Mouse (Mus musculus) cerebellum, adult 8-10 months (tissue): ENCODE measurements around the gene Magi3.

Experiments used
- DNase-seq: peaks from one replicate; pipeline ENCODE4 v3.0.0; 2022

Magi3 gene

DNA sequence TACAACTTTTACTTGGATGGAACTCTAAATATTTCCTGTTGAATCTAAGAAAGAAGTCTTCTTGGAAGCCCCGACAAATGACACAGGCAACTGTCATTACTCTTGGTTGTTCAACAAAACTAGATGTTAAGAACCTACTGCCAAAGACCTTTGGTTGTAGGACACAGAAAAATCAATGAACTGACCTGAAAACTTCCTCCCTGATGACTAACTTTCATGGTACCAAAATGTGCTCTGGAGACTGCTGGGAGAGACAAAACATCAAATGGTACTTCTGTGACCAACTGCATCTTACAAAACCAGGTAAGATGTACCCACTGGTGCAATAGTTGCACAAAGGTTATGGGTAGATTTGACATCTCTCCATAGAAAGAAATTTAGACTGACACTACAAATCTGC, 30.9 kb downstream of the Magi3 start:
- DNase-seq = no peak

DNA sequence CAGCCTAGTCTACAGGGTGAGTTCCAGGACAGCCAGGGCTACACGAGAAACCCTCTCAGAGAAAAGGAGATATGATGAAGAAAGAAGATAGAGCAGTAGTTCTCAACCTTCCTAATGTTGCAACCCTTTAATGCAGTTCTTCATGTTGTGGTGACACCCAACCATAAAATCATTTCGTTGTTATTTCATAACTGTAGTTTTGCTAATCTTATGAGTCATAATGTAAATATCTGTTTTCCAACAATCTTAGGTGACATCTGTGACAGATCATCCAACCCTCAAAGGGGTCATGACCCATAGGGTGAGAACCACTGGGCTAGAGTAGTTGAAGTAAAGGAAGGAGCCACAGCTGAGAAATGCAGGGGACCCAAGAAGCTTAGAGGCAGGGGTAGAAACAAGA, 35.9 kb downstream of the Magi3 start:
- no peak for DNase-seq

DNA sequence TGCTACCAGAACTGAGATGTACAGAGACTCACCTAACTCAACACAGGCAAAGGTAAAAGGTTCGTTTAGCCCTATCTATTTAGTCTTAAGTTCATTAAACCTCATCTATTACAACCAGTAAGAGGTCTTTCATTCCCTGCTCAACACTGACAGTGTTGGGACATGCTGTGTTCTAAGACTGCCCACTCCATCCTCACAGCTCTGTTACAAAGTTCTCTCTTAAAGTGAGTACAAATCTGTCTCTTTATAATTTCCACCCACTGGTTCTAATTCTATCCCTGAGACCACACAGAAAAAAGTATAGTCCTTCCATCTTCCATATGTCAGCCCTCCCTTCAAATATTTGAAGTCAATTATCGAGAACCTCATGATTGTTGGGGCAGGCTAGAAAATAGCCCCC, 36.5 kb downstream of the Magi3 start:
- no peak for DNase-seq

DNA sequence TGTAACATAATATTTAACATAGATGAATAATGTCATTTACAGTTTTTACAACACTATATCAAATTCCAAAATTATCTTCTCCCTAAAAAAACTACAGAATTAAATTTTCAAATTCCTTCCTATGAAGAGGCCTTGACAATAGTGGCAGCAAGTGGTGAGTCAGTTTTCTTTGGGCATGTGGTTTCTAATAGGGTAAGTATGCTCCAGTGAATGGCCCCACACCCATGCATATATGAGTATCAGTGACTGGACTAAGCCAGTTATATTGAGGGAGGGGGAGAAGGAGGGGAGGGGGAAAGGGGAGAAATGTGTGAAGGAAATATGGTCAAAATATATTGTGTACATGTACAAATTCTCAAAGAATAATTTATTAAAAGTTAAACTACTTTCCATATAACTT, 37.5 kb downstream of the Magi3 start:
- no peak for DNase-seq

DNA sequence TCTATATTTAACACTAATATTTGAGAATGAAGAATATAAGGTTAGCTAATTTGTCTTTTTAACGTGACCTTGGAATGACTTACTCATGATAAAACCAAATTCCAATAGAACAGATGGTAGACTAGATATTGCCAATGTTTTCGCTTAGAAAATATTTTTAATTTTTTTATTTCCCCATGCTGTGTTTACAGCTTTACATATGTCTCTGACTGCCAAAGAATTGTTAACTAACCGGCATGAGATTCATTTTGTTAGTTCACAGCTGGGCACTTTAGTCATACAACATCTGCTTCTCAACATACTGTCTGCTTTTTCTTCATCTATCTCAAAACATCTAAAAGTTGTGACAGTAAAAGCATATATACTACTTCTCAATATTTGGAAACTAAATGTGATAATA, 58.8 kb downstream of the Magi3 start:
- no peak for DNase-seq

DNA sequence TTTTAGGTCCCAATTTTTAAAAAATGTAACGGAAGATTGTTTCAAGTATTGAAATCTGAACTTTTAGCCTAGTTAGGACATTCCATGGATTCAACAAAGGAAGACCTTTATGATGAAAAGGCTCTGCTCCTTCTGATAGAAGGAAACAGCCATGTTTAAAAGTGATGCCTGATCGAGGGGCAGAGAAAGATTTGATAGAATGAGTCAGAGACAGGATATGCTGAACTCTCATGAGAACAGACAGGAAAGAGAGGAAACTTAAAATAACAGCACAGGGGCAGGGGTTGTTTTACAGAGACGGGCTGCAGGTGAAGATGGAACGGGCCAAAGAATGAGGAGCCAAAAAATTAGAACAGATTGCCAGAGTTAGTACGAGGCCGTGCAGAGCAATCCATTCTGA, 59.6 kb downstream of the Magi3 start:
- no peak for DNase-seq

DNA sequence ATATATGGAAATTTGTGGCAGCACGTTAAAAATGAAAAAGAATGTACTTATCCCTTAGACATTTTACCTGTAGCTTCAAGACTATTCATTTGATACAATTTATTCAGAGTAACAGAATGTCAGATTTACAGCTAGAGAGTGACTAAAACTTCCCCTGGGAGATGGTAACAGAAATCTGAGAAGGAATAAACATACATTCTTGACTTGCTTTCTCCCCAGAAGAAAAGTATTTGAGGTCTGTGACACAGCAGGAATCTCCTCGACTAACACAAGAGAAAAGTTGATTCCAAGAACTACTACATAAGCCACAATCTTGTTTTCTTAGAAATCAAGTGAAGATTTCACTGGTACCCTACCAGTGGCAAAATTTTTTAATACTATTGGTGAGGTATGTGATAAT, 70.0 kb downstream of the Magi3 start:
- DNase-seq = no peak

DNA sequence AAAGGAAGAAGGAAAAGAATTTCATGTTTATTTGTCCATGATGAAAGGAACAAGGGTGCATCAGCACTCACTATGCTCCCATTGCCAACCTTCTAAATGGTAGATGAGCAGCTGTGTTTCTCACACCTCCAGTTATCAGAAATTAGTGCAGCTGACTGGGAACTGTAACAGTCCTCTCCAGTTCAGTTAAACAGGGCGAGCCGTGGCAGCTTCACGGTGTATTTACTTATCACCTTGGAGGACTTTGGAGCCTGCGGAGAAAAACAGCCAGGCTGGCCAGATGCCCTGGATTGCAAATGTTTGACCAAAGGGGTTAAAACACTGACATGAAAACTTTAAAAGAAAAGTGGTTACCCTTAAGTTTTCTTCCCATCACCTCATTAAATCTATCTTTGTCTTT, 77.8 kb downstream of the Magi3 start:
- DNase-seq = no peak

DNA sequence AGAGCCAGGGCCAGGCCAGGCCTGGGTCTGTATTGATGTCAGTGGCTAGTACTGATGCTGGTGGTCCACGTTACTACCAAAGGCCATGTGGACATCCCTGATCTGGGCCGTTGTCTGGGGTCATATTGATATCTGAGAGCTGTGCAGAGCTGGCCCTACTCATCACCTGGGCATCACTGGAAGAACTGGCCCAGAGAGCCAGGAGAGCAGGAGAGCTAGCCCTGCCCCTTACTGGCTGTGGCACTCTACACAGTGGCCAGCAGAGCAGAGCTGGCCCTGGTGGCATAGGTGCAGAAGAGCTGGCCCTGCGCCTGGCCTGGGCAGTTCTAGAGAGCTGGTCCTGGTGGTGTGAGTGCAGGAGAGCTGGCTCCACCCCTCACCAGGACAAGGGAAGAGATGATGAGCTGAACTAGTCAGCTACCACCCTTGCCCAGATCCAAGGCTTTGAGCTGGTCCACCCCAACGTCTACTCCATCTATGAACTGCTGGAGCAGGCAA, 81.2 kb downstream of the Magi3 start:
- DNase-seq = no peak

DNA sequence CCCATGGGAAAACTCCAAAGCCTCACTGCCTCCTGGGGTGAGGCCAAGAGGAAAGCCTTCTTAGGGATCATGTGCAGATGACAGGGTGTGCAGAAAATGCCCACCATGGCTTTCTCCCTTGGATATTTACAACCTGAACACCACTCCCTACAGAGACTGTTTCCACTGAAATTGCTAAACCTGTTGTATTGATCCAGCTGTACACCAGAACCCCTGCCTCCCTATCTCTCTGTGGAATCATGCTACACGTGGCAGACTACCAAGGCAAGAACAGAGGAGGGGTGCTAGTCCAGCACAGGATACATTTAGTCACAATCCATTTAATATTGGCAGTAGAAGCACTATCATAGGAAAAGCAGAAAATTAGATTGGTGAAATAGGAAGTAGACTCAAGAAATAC, 94.5 kb downstream of the Magi3 start:
- DNase-seq = no peak

DNA sequence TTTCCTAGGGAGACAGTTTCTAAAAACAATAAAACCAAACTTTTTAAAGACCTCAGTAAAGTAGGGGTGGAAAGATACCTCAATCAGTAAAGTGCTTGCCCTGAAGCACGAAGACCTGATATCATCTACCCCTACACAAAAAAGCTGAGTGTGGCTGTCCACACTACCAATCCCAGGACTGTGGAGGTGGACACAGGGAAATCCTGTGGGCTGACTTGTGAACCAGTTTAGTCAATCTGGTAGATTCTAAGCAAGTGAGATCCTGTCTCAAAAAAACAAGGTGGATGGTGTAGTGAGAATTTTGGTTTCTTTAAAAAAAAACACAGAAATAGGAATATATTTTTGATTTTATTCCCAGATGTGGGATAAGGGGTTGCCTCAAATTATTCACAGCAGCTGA, 96.3 kb downstream of the Magi3 start:
- DNase-seq = no peak

DNA sequence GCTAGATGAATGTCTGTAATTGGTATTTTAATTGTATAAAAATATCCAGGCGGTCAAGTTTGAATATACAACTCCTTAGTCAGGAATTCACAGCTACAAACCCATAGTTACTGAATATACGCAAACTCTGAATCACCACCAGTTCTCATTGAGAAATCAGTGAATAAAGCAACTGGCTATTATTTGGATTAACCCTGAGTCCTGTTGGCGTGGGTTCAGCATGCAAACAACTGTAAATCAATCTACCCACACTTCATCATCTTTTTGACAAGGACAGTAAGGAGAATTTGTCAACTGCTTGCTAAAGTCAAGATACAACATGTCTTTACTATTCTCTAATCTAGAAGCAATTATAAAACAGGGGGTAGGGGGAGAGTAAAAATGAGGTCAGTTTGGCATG, 110.7 kb downstream of the Magi3 start:
- no peak for DNase-seq

DNA sequence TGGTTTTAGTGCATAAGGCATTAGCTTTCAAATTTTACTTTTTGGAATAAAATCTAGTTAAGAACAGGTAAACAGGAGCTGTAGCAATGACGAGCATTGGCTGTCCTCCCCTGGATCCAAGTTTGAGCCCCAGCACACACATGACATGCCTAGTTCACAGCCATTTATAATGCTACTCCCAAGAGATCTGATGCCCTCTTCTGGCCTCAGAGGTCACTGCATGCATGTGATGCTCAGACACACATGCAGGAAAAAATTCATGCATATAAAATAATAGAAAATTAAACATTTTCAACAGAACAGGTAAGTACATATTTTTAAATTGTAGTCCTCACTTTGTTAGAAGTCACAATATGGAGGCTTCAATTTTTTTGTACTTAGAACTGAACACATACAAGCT, 115.2 kb downstream of the Magi3 start:
- peak; percentile 12 for DNase-seq

DNA sequence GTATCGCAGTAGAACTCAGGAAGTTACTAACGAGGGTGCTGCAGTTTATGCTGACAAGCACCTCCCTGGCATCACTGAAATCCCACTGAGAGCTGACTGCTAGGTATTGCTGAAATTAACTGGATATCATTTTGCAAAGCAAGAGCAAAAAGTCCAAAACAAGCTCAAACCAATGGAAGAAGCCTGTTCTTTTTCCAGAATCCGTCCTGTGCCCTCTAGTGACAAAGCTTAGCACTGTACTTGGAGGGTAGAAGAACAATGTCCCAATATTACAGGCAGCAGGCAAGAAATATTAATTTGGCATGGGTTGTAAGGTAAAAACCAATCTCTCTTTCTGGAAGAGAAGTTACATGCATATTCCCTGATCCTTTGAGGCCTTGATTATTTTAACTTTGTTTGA, 118.5 kb downstream of the Magi3 start:
- DNase-seq = no peak

DNA sequence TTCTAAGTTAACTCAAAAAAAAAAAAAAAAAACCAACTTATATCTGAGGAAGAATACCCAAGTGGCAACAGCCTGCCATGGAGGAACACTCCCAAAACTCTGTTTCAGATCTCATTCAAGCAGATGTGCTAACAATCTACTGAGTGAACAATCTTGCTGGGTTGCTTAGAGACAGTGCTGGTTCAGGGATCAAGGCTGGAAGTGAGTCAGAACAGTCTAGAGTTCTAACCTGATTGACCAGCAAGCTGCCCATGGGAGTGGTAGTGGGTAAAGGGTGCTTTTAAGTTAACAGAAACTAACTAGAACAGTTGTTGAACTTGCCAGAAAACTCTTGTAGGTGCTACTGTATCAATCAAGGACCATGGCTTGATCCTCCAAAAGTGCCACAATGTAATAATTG, 118.9 kb downstream of the Magi3 start:
- DNase-seq = no peak

DNA sequence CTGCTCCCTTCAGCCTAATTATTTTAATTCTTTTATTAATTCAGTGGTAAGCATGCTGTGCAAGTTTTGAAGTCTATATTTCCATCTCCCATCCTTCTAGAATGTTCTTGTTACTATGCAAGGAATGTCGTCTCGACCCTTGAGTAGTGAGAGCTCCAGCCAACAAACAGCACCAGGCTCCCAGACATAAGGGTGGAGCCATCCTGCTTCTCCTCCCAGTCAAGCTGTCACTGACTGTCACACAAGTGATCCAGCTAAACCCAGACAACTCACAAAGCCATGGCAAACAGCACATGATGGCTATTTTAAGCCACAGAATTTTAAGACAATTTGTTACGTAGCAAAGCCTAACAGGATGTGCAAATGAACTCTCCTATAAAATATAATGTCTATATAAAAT, 124.2 kb downstream of the Magi3 start:
- no peak for DNase-seq

DNA sequence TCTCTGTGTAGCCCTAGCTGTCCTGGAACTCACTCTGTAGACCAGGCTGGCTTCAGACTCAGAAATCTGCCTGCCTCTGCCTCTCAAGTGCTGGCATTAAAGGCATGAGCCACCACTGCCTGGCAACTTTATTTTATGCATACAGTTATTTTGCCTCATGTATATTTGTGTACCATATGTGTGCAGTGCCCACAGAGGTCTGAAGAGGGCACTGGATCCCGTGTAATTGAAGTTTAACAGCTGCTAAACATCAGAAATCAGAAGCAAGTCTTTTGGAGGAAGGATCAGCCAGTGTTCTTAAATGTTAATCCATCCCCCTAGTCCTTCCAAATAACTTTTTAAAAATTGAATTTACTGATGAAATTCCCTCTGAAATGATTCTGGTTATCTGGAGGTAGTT, 125.5 kb downstream of the Magi3 start:
- no peak for DNase-seq

DNA sequence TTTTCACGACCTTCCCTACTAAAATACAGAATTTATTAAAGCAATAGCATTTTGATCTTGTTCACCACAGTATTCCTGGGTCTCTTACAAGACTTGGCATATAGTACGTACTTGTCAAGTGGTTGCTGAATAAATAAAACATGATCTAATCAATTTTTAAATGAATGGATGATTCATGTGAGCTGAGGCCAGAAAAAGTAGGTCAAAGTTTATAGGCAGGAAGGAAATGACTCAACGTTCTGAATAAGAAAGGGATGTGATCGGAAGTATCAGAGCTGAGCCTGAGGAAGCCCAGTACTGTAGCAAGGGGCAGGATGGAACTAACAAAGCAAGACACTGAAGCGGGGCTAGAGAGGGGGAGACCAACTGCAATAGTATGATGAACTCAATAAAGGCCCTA, 127.4 kb downstream of the Magi3 start:
- DNase-seq = no peak

DNA sequence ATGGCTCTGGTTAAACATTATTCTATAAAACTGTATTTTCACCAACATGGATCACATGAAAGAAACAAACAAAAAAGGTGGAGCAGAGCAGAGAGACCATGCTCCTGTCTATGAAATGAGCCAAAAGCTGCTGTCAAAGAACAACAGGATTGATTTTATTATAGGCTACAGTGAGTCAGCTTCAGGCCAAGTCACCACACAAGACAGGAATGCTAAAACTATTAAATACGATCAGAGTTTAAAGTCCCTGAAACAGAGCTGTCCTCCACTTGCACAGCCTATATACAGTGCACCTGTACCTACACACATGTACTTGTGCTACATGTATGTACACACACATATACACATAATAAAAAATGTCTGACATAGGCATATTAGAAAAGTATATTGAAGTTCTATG, 138.1 kb downstream of the Magi3 start:
- no peak for DNase-seq

DNA sequence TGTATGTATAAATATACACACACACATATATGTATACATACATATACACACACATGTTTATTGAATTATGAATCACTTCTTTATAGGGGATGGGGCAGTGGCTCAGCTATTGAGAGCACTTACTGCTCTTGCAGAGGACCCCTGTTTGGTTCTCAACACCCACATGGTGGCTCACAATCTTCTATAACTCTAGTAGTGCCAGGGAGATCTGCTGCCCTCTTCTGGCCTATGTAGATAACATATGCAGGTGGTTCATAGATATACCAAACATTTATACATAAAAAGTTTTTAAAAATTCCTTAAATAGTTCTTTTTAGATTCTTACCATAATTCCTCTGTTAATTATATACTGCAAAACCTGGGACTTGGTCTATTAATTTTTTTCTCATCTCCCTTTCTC, 141.4 kb downstream of the Magi3 start:
- DNase-seq = no peak

DNA sequence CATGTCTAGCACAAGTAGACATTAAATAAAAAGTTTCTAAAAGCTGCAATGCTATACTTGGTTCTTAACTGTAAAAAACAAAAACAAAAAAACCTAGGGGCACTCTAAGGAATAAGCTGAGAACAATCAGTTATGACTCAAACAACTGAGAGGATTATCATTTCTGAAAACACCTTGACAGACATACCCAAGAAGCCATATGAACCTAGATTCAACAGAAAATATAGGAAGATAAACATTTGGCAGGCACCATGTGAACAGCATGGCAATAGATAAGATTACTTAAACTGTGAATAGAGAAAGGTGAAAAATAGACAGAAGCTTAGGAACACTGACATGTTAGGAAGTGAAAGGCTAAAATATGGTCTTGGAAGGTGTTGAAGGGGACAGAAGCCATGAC, 150.8 kb downstream of the Magi3 start:
- DNase-seq = no peak

DNA sequence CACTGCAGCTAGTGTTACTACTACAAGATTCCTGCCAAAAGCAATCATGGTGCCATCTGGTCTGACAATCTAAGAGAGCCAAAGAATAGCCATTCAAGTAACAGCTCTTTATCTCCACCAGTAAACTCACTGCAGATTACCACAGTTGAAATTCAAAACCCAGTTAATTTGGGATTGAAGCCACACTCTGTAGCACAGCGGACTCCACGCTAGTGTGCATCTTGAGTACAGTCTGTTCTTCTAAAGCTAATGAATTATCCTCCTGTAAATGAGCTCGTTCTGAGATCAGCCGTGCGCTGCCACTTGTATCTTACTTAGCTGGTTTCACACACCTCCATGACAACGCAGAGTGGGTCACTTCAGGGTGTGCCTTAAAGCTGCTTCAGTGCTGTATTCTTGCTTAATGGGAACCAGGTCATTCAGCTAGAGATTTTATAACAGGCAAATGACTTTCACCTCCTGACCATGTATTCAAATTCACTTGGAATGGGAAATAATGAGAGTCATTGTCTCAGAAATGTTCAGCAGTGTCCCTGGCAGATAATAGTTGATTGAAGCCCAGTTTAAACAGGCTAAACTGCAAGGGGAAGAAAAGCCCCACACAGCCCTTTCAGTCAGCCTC, 161.1 kb downstream of the Magi3 start:
- DNase-seq = peak; percentile 21

DNA sequence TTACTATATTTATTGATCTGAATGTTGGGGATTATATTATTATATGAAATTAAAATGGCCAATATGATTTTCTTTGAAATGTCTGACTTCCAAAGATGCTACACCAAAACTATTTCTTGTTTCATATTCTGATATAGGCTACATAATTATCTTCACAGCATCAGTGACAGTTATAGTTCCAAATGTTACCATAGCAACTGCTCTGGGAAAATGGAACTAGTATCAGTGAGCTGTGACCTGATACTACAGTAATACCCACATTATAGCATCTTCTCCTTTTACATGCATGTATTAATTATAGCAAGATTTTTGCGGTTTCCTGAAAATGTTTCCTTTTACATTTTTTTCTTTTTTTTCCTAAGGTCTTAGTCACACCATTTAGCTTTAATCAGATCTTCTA, 187.4 kb downstream of the Magi3 start:
- DNase-seq = no peak

DNA sequence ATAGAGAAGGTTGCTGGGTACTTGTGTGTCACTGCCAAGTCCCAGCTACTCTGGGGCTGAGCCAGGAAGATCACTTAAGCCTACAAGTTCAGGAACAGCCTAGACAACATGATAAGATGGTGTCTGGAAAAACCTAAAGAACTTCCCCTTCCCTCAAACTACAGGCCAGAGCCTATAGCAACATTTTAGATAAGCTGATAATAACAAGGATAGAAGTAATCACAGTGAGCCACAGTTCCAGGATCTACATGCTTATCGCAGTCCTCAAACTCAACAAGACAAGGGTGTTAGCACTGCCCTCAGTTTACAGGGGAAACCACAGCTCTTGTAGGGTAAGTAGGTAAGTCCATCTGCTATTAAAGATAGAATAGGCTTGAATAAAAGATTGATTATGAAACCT, 188.1 kb downstream of the Magi3 start:
- DNase-seq = no peak

DNA sequence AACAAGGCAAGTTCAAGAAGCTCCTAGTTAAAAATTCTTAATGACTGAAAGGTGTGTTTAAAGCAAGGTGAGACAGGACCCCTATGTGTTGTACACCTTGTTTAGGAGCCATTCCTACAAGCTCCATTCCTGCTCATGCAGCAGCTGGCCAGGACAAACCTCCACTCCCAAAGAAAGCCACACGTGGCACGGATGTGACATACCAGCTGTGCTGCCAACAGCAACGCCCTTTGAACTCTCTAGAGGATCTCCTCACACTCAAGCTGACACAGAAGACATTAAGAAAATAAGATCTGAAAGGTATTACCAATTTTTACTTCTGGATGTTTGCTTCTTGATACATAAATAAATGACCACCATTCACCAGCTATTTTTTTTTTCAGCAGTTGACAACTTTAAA, 193.2 kb downstream of the Magi3 start:
- DNase-seq = no peak

DNA sequence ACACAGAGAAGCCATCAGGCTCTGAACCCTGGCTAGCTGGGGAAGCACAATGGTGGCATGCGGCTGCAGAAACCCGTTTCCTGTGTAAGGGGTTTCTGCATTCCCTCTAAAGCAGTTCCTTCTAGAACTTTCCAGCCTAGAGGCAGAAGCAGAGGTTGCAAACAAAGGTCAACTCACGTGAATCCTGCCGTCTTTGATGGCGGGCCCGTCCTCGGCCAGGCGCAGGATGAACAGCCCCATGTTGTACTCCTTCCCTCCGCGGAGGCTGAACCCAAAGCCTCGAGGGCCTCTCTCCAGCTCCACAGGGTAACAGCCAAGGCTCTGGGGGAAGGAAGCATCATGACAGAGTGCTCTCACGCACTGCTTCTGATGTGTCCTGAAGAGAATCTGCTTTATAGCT, 200.1 kb downstream of the Magi3 start:
- DNase-seq = no peak
